Mouse (Mus musculus) erythroblast, embryonic 14.5 days (primary cell): ENCODE measurements around the gene Steap3. TPM values are rescaled to one million over a fixed set of nuclear protein-coding genes. Genes with fewer than 3 reads are reported as not detected.
"Not testable (repeated sequence)": the region's sequence is repeated elsewhere in the genome, so short reads cannot be mapped to it uniquely, and the experiment has no call there.

Experiments
- H3K27me3 ChIP-seq: 2 replicates; pipeline ENCODE4 v1.6.1; 2012; ENCODE audit warnings: inconsistent platforms; ENCODE audit not compliant: control insufficient read depth
- H3K36me3 ChIP-seq: 2 replicates; pipeline ENCODE4 v1.6.1; 2012; ENCODE audit warnings: mild to moderate bottlenecking, inconsistent platforms; ENCODE audit not compliant: control insufficient read depth
- H3K4me1 ChIP-seq: 2 replicates; pipeline ENCODE4 v1.6.1; 2012; ENCODE audit warnings: inconsistent platforms; ENCODE audit not compliant: control insufficient read depth
- H3K4me3 ChIP-seq: replicated peaks from 2 replicates; pipeline ENCODE3; 2012; ENCODE audit warnings: moderate library complexity, mild to moderate bottlenecking, inconsistent platforms
- H3K9me3 ChIP-seq: 2 replicates; pipeline ENCODE4 v1.6.1; 2012; ENCODE audit warnings: low read length, inconsistent platforms, mixed read lengths; ENCODE audit not compliant: control insufficient read depth
- GATA1 ChIP-seq: IDR thresholded peaks from 2 replicates; pipeline ENCODE4 v1.6.1; 2012; ENCODE audit warnings: low read length, inconsistent platforms, mixed read lengths
- TAL1 ChIP-seq: IDR thresholded peaks from 3 replicates; pipeline ENCODE4 v1.6.1; 2012; ENCODE audit warnings: low read length, inconsistent platforms, mixed read lengths
- polyA plus RNA-seq: library from polyadenylated mRNA; stranded (reverse); fragments of >175 nt; gene quantifications from 2 replicates; pipeline ENCODE4 v1.2.3, GENCODE M21; 2012

Steap3 gene
- polyA plus RNA-seq: 29.2 and 33.0 TPM in 2 replicates

GRCm38 (mm10) chr1:120272605-120273004 lies at the start of gene Steap3:
Gene Steap3, minus strand, starts transcription at chr1:120272705.
- TF ChIP-seq GATA1 (no peak), TAL1 (no peak)
- Histone ChIP-seq H3K4me3 (peak within 1 kb of the TSS; percentile 79), H3K9me3 (peaks cover 2% of the 10 kb centered on the region; the same call in 1 of the 2 replicates), H3K4me1 (peaks cover 92% of the 10 kb centered on the region), H3K27me3 (no peaks in the 10 kb centered on the region), H3K36me3 (peaks cover 39% of the 10 kb centered on the region)

- no peaks in the 10 kb centered on the region for H3K4me1 ChIP-seq
- no peak for TF ChIP-seq TAL1
- no peak for TF ChIP-seq GATA1
- H3K27me3 ChIP-seq: no peaks in the 10 kb centered on the region
- no peak overlapping the region for H3K4me3 ChIP-seq
- no peaks in the 10 kb centered on the region for H3K36me3 ChIP-seq
- H3K9me3 ChIP-seq: no peaks in the 10 kb centered on the region
Measured at GRCm38 (mm10) chr1:120321270-120322021, 48.9 kb upstream of the Steap3 start.

- Histone ChIP-seq H3K4me1 (no peaks in the 10 kb centered on the region), H3K36me3 (no peaks in the 10 kb centered on the region), H3K9me3 (no peaks in the 10 kb centered on the region; the same call in 1 of the 2 replicates), H3K4me3 (no peak overlapping the region), H3K27me3 (no peaks in the 10 kb centered on the region)
- no peak for TF ChIP-seq TAL1
- no peak for TF ChIP-seq GATA1
Measured at GRCm38 (mm10) chr1:120305801-120306200, 33.3 kb upstream of the Steap3 start.

DNA sequence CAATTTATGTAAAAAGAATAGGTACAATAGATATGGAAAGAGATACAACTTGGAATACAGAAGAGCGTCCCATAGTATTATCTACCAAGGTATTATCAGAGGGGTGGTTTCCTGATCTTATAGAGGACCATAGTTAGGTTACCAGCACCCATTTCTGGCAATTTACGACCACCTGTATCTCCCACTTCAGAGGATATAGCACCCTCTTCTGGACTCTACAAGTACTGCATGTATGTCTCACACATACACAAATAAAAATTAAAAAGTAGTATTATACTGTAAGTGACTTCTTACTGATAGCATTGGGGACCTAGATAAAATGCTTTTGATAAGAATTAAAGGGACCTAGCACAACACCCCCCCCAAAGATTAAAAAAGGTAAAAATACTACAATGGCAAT lies 24.4 kb upstream of the Steap3 start:
- Histone ChIP-seq H3K36me3 (no peaks in the 10 kb centered on the region), H3K9me3 (peaks cover 9% of the 10 kb centered on the region), H3K4me3 (no peak overlapping the region), H3K4me1 (peaks cover under 1% of the 10 kb centered on the region; the same call in 1 of the 2 replicates), H3K27me3 (no peaks in the 10 kb centered on the region)
- TF ChIP-seq GATA1 (no peak), TAL1 (no peak)

DNA sequence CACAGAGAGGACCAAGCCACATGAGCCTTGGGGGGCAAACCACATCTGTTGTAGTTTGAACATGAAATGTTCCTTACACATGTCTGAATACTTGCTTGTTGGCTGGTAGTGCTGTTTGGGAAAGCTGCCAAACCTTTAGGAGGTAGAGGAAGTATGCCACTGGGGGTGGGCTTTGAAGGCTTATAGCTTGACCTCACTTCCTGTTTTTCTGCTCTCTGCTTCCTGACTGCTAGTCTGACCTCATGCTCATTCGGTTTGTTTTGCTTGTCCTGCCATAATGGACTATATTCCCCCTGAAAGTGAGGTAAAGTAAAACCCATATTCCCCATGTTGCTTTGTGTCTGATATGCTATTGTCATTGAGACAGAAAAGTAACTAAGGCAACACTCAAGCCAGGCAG lies 21.3 kb upstream of the Steap3 start:
- TF ChIP-seq TAL1 (no peak), GATA1 (no peak)
- no peaks in the 10 kb centered on the region for H3K36me3 ChIP-seq
- H3K4me3 ChIP-seq: no peak overlapping the region
- peaks cover 5% of the 10 kb centered on the region for H3K4me1 ChIP-seq
- peaks cover 5% of the 10 kb centered on the region for H3K27me3 ChIP-seq
- peaks cover 6% of the 10 kb centered on the region for H3K9me3 ChIP-seq

DNA sequence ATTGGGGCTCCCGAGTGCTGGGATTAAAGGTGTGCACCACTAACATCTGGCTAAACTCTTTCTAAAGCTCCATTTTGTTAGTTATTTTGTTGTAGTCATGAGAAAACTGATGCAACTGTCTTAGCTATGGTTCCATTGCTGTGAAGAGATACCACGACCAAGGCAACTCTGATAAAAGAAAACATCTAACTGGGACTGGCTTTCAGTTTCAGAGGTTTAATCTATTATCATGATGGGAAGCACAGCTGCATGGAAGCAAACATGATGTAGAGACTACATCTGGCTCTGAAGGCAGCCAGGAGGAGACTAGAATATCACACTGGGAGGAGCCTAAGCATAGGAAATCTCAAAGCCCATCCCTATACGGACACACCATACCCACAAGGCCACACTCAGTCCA lies 19.2 kb upstream of the Steap3 start:
- TF ChIP-seq TAL1: no peak
- no peak for TF ChIP-seq GATA1
- H3K36me3 ChIP-seq: no peaks in the 10 kb centered on the region

GRCm38 (mm10) chr1:120289843-120290242 lies 17.3 kb upstream of the Steap3 start:
- Histone ChIP-seq H3K4me1 (peaks cover 7% of the 10 kb centered on the region), H3K36me3 (no peaks in the 10 kb centered on the region), H3K4me3 (no peak overlapping the region), H3K27me3 (peaks cover 22% of the 10 kb centered on the region), H3K9me3 (no peaks in the 10 kb centered on the region)
- TF ChIP-seq TAL1 (no peak), GATA1 (no peak)

More for the DNA sequence above, 19.2 kb upstream of the Steap3 start:
- Histone ChIP-seq H3K9me3 (peaks cover 6% of the 10 kb centered on the region), H3K4me1 (peaks cover 5% of the 10 kb centered on the region), H3K27me3 (peaks cover 13% of the 10 kb centered on the region), H3K4me3 (no peak overlapping the region)

DNA sequence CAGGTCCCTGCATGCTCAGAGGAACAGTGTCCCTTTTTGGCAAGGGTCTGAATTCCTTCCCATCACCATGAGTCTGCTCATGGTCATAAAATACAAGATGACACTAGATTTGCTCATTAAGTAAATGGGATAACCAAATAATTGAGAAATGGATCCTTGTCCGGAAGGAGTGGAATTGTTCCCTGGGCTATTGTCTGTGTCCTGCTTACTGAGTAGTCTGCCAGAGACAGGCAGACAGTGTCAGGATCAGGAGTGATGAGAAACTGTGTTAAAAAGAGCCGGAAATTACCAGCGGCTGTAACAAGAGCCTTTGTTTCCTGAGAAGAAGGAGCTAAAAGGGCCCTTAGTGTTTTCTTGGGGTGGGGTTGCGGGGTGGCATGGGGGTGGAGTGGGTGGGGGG lies 15.2 kb upstream of the Steap3 start:
- Histone ChIP-seq H3K27me3 (peaks cover 28% of the 10 kb centered on the region), H3K4me1 (peaks cover 7% of the 10 kb centered on the region), H3K36me3 (no peaks in the 10 kb centered on the region), H3K4me3 (no peak overlapping the region), H3K9me3 (no peaks in the 10 kb centered on the region)
- TF ChIP-seq GATA1 (no peak), TAL1 (no peak)

GRCm38 (mm10) chr1:120276058-120276457 lies 3.6 kb upstream of the Steap3 start:
- H3K36me3 ChIP-seq, H3K9me3 ChIP-seq, H3K27me3 ChIP-seq: not testable (repeated sequence)
- Histone ChIP-seq H3K4me1 (peaks cover 65% of the 10 kb centered on the region), H3K4me3 (peak overlapping the region; percentile 31)

GRCm38 (mm10) chr1:120275224-120275623 lies 2.7 kb upstream of the Steap3 start:
- TF ChIP-seq GATA1: no peak
- no peak for TF ChIP-seq TAL1
- peaks cover 2% of the 10 kb centered on the region; the same call in 1 of the 2 replicates for H3K9me3 ChIP-seq
- H3K4me3 ChIP-seq: no peak overlapping the region
- H3K36me3 ChIP-seq: peaks cover 13% of the 10 kb centered on the region
- peaks cover 69% of the 10 kb centered on the region for H3K4me1 ChIP-seq
- peaks cover under 1% of the 10 kb centered on the region; the same call in 1 of the 2 replicates for H3K27me3 ChIP-seq
